Comparison of ENCODE assay signal across 11 mouse cellular contexts in genomic region chr10:71114260-71114920, GRCm38 (mm10). TPM values are rescaled to one million over a fixed set of nuclear protein-coding genes. Genes with fewer than 3 reads are reported as not detected.
DNase-seq lines count a peak whose midpoint lies in the region; ATAC-seq and TF ChIP-seq lines count a peak whose summit lies in the region.
"Had no signal": no experiment of that assay in that cellular context is flagged by ENCODE, and none has a peak within 500 bp of the region (broad histone marks: within the 10 kb centered on the region; RNA-seq: fewer than 3 reads in every experiment).

No protein-coding gene starts in this region.

- H3K4me2 ChIP-seq in heart, postnatal 0 days (ENCODE audit: low read depth, low read length): no peak overlapping the region
- H3K4me2 ChIP-seq: liver, embryonic 15.5 days had no signal

- H3K36me3 ChIP-seq in heart, postnatal 0 days (replicated peaks; ENCODE audit: control insufficient read depth, insufficient read depth, low read length): no peaks in the 10 kb centered on the region
- H3K36me3 ChIP-seq: liver, embryonic 15.5 days had no signal

- no peak for ATAC-seq in heart, postnatal 0 days (ENCODE audit: insufficient read depth, low read depth)
- no peak for ATAC-seq in monocyte, adult 5-6 weeks (replicated peaks; ENCODE audit: insufficient number of reproducible peaks, low FRiP score, low TSS enrichment, poor library complexity, severe bottlenecking)
- ATAC-seq: forebrain, embryonic 16.5 days had no signal

- no peak for TF ChIP-seq EP300 in heart, postnatal 0 days (IDR thresholded peaks at IDR 0.05; ENCODE audit: low read depth)

- no peaks in the 10 kb centered on the region for H3K9me3 ChIP-seq in heart, postnatal 0 days (replicated peaks; ENCODE audit: control insufficient read depth, low read length)
- H3K9me3 ChIP-seq: liver, embryonic 15.5 days had no signal

- H3K27ac ChIP-seq in heart, postnatal 0 days (ENCODE audit: low read depth): peak overlapping the region; percentile 14; the same call in 1 of the 2 replicates
- H3K27ac ChIP-seq: liver, embryonic 15.5 days had no signal

- H3K9ac ChIP-seq in heart, postnatal 0 days (replicated peaks; ENCODE audit: low read depth, low read length): no peak overlapping the region
- H3K9ac ChIP-seq: liver, embryonic 15.5 days had no signal

- 0 out of 2 replicates have a peak, but pooled peaks cover 1% of the 10 kb centered on the region for H3K4me1 ChIP-seq in heart, postnatal 0 days (ENCODE audit: control insufficient read depth, insufficient read depth)

- no peak overlapping the region for H3K4me3 ChIP-seq in heart, postnatal 0 days (ENCODE audit: low read depth, low read length)
- H3K4me3 ChIP-seq: liver, embryonic 15.5 days had no signal

- TF ChIP-seq CTCF in heart, postnatal 0 days (IDR thresholded peaks at IDR 0.05; ENCODE audit: low read depth): no peak

- WGBS in heart, postnatal 0 days: 59% methylated on average over 10 of the region's 10 CpGs

- intact Hi-C loops in heart, postnatal 25 days (cut with DNase I): no loop called here
- intact Hi-C loops in left cerebral cortex, postnatal 14 days (cut with DNase I): no loop called here
- intact Hi-C loops in left cerebral cortex, postnatal 4 days (cut with DNase I): loop anchor here (10.0 kb wide), 1 partner anchor 100 kb away; no protein-coding TSS in a partner anchor

- peak; percentile 61 to 65 for DNase-seq in heart, adult 18-20 months
- no peak for DNase-seq in heart, postnatal 25 days (ENCODE audit: low spot score)
- peak; percentile 45 to 62 for DNase-seq in left cerebral cortex, postnatal 14 days (ENCODE audit: low spot score in 2 of 2)
- no peak for DNase-seq in left cerebral cortex, postnatal 4 days
- peak; percentile 37 for DNase-seq in heart, postnatal 0 days (ENCODE audit: low spot score)
- DNase-seq in right cerebral cortex, postnatal 25 days: peak; percentile 33
- no peak for DNase-seq in cerebellum, postnatal 25 days
- DNase-seq: thymus, adult 2 months had no signal

- H3K27me3 ChIP-seq in heart, postnatal 0 days (ENCODE audit: control insufficient read depth, insufficient read depth, low read length): no peaks in the 10 kb centered on the region
- H3K27me3 ChIP-seq: liver, embryonic 15.5 days had no signal

RNA-seq across cellular contexts. Expression of gene Bicc1, which starts 45.1 kb away (rescaled TPM):
- total RNA-seq in heart, adult 18-20 months (2021): 10 to 100 TPM; 11.8 to 13.1 TPM
- 10 to 100 TPM; 16.6 to 19.4 TPM for total RNA-seq in heart, postnatal 25 days (2021)
- total RNA-seq in left cerebral cortex, postnatal 14 days (2021): 1 to 10 TPM; 6.5 to 6.7 TPM
- 1 to 10 TPM; 6.9 to 7.0 TPM for total RNA-seq in left cerebral cortex, postnatal 4 days (2021)
- total RNA-seq in heart, postnatal 0 days (2014; rRNA removed; ENCODE audit: low replicate concordance): 12.3 and 13.3 TPM in 2 replicates
- 11.3 and 12.3 TPM in 2 replicates for polyA plus RNA-seq in heart, postnatal 0 days (2015; fragmentation: Nextera tagmentation; extraction: Ambion mirVana)
- not detected in 3 replicates for total RNA-seq in monocyte, adult 5-6 weeks (2017)

Comparison
In these comparisons a context has a peak if more than half of its experiments do, and no peak if none do; other contexts are left out.
1. DNase-seq: peak in heart, adult 18-20 months (2 of 2), left cerebral cortex, postnatal 14 days (2 of 2), heart, postnatal 0 days (single experiment) and right cerebral cortex, postnatal 25 days (single experiment); none in heart, postnatal 25 days (single experiment), left cerebral cortex, postnatal 4 days (single experiment) and cerebellum, postnatal 25 days (0 of 2).